Mouse (Mus musculus) embryonic fibroblast, embryonic 13.5 days (primary cell): ENCODE data around the gene BC051142.

ENCODE experiments used
- CTCF ChIP-seq: IDR thresholded peaks from 2 replicates; pipeline ENCODE4 v1.5.1; 2011; ENCODE audit warnings: mild to moderate bottlenecking, control low read depth, low read length, moderate library complexity, borderline replicate concordance; ENCODE audit not compliant: insufficient read depth
- POLR2A ChIP-seq: IDR thresholded peaks from 2 replicates; pipeline ENCODE4 v1.6.1; 2011; ENCODE audit warnings: low read depth, mild to moderate bottlenecking, control low read depth, low read length, moderate library complexity

DNA sequence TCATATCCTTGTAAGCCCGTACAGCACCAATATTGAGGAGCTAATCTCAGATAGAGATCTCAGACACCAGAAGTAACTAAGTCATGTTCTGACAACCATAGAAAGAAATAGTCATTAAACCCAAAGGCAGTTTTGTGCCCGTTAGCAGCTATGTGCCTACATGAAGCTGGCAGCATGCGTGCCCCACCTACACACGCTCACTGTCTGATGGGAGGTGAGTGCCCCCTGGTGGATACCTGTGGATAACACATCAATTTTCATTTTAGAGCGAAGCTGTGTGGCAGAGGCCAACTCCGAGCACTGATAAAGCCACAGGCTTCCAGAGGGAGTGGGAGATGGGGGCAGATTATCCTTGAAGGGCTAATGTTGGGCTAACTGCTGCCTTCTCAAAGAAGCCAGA, 12.5 kb downstream of the BC051142 start:
- TF ChIP-seq POLR2A (no peak), CTCF (peak; percentile 89; the same call in 1 of the 2 replicates)
